Mouse (Mus musculus): ENCODE results near the gene Sit1. TPM values are rescaled to one million over a fixed set of nuclear protein-coding genes. Genes with fewer than 3 reads are reported as not detected.

Sit1 gene
- total RNA-seq, 1 experiment: 0.31 TPM

DNA sequence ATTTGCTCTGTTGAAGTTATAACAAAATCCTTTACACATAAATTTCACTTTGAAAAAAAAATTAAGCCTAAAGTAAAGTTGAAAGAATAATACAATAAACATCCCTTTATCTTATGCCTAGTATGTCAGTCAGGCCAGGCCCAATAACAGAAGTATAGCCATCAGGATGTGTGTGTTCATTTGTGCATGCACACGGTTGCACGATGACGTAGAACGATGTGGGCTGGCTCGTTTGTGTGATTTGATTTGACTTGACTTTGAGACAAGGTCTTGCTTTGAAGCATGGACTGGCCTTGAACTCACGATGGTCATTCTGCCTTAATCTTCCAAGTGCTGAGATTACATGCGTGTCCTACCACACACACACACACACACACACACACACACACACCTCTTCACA, 16.7 kb downstream of the Sit1 start:
- Histone ChIP-seq H3K9me3 (ENCODE audit: control insufficient read depth, insufficient read depth, low read depth, low read length) (no peaks in the 10 kb centered on the region), H3K27ac (ENCODE audit: insufficient read depth, low read depth, low read length, poor library complexity, severe bottlenecking) (no peak overlapping the region), H3K36me3 (ENCODE audit: control insufficient read depth, insufficient read depth, low read length, poor library complexity, severe bottlenecking) (no peaks in the 10 kb centered on the region), H3K4me1 (ENCODE audit: control insufficient read depth in 2 of 2, insufficient read depth in 2 of 2, low read length in 2 of 2, poor library complexity in 1 of 2) (no peaks in the 10 kb centered on the region), H3K4me3 (ENCODE audit: insufficient read depth in 1 of 2, low read depth in 1 of 2, low read length in 2 of 2, poor library complexity in 1 of 2, severe bottlenecking in 1 of 2) (no peak overlapping the region), H3K9ac (ENCODE audit: insufficient read depth, low read depth, low read length, poor library complexity, severe bottlenecking) (no peak overlapping the region)
- no peak for TF ChIP-seq HCFC1 (IDR thresholded peaks at IDR 0.05; ENCODE audit: borderline replicate concordance, insufficient read depth, low read length)
- no peak for TF ChIP-seq ZNF384 (IDR thresholded peaks at IDR 0.05; ENCODE audit: low read depth, low read length)
- no peak for TF ChIP-seq MAFK (IDR thresholded peaks at IDR 0.05; ENCODE audit: insufficient read depth, low read depth, low read length)
- no peak for TF ChIP-seq ZC3H11A (IDR thresholded peaks at IDR 0.05; ENCODE audit: borderline replicate concordance, low read depth, low read length)
- no peak for TF ChIP-seq CHD2 (IDR thresholded peaks at IDR 0.05; ENCODE audit: low read depth, low read length)
- in situ Hi-C loops (cut with MboI; ENCODE audit: low sequenced_read_pairs in 2 of 2, unreplicated experiment in 2 of 2): no loop called here
- no peak for DNase-seq (ENCODE audit: low read depth, low spot score)

DNA sequence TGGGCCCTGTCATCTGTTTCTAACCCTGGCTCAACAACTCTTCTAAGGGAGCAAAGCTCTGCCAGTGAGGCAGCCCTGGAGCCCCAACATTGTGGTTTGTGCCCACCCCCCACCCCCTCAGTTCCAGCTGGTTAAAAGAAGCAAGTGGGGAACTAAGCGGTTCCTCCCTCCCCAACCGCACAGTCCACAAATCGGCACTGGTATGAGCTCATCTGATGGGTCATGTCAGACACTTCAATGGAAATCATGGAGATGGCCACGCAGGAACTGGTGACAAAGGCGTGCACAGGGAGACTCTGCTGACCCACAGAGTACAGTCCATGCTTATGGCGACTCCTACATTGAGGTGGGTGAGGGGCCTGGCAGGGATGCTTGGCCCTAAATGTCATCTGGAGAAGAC, 17.6 kb downstream of the Sit1 start:
- no peak overlapping the region for H3K27ac ChIP-seq (ENCODE audit: insufficient read depth, low read depth, low read length, poor library complexity, severe bottlenecking)
- in situ Hi-C loops (cut with MboI; ENCODE audit: low sequenced_read_pairs in 2 of 2, unreplicated experiment in 2 of 2): no loop called here

DNA sequence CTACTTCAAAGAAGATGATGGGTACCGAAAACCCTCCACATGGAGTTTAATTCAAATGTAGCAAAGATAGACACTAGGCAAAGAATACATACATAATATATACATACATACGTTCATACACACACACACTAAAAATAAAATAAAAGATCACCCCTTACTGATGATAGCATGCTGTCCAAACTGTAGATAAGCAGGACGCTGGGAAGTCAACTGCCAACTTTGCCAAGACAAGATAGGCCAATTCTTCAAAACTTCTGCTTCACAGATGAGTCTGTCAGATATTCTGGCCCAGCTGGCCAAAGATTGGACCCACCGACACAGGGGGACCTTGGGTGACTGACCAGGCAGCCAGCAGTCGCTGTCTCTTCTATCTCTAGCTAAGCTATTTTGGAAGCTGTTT, 20.4 kb downstream of the Sit1 start:
- H3K4me3 ChIP-seq (ENCODE audit: insufficient read depth in 1 of 2, low read depth in 1 of 2, low read length in 2 of 2, poor library complexity in 1 of 2, severe bottlenecking in 1 of 2): no peak overlapping the region
- no peaks in the 10 kb centered on the region for H3K4me1 ChIP-seq (ENCODE audit: control insufficient read depth in 2 of 2, insufficient read depth in 2 of 2, low read length in 2 of 2, poor library complexity in 1 of 2)
- H3K9ac ChIP-seq (ENCODE audit: insufficient read depth, low read depth, low read length, poor library complexity, severe bottlenecking): no peak overlapping the region
- no peak for DNase-seq (ENCODE audit: low read depth, low spot score)
- in situ Hi-C loops (cut with MboI; ENCODE audit: low sequenced_read_pairs in 2 of 2, unreplicated experiment in 2 of 2): no loop called here
- no peak for TF ChIP-seq MAFK (IDR thresholded peaks at IDR 0.05; ENCODE audit: insufficient read depth, low read depth, low read length)
- H3K27ac ChIP-seq (ENCODE audit: insufficient read depth, low read depth, low read length, poor library complexity, severe bottlenecking): no peak overlapping the region
- no peaks in the 10 kb centered on the region for H3K36me3 ChIP-seq (ENCODE audit: control insufficient read depth, insufficient read depth, low read length, poor library complexity, severe bottlenecking)
- no peaks in the 10 kb centered on the region for H3K9me3 ChIP-seq (ENCODE audit: control insufficient read depth, insufficient read depth, low read depth, low read length)

More for the DNA sequence above, 17.6 kb downstream of the Sit1 start:
- Histone ChIP-seq H3K4me3 (ENCODE audit: insufficient read depth in 1 of 2, low read depth in 1 of 2, low read length in 2 of 2, poor library complexity in 1 of 2, severe bottlenecking in 1 of 2) (no peak overlapping the region), H3K9me3 (ENCODE audit: control insufficient read depth, insufficient read depth, low read depth, low read length) (no peaks in the 10 kb centered on the region), H3K4me1 (ENCODE audit: control insufficient read depth in 2 of 2, insufficient read depth in 2 of 2, low read length in 2 of 2, poor library complexity in 1 of 2) (no peaks in the 10 kb centered on the region), H3K9ac (ENCODE audit: insufficient read depth, low read depth, low read length, poor library complexity, severe bottlenecking) (no peak overlapping the region), H3K36me3 (ENCODE audit: control insufficient read depth, insufficient read depth, low read length, poor library complexity, severe bottlenecking) (no peaks in the 10 kb centered on the region)
- DNase-seq (ENCODE audit: low read depth, low spot score): no peak
- TF ChIP-seq ZC3H11A (IDR thresholded peaks at IDR 0.05; ENCODE audit: borderline replicate concordance, low read depth, low read length) (no peak), ZNF384 (IDR thresholded peaks at IDR 0.05; ENCODE audit: low read depth, low read length) (no peak), CHD2 (IDR thresholded peaks at IDR 0.05; ENCODE audit: low read depth, low read length) (no peak), MAFK (IDR thresholded peaks at IDR 0.05; ENCODE audit: insufficient read depth, low read depth, low read length) (no peak), HCFC1 (IDR thresholded peaks at IDR 0.05; ENCODE audit: borderline replicate concordance, insufficient read depth, low read length) (no peak)

DNA sequence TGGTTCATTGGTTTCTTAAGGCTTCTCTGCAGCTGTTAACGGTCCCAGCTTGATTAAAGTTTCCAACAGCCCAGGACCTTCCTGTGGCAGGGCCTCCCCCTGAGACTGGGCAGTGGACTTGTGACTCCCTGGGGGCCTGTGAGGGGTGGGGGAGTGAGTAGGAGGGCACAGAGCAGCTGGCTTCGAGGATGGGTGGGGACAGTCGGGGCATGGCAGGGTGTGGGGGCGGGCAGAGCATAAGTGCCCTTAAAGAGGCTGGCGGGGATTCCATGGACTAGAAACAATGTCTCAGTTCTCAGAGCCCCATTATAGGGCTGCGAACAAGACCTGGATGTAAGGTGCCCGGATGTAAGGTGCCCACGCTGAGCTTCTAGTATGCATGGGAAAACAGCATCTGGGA, 26.4 kb downstream of the Sit1 start:
- no peak overlapping the region for H3K4me3 ChIP-seq (ENCODE audit: insufficient read depth in 1 of 2, low read depth in 1 of 2, low read length in 2 of 2, poor library complexity in 1 of 2, severe bottlenecking in 1 of 2)
- H3K4me1 ChIP-seq (ENCODE audit: control insufficient read depth in 2 of 2, insufficient read depth in 2 of 2, low read length in 2 of 2, poor library complexity in 1 of 2): peaks cover 0 to 5% of the 10 kb centered on the region in 2 experiments; a peak in 1 of 4 replicates
- no peak for TF ChIP-seq MAFK (IDR thresholded peaks at IDR 0.05; ENCODE audit: insufficient read depth, low read depth, low read length)
- TF ChIP-seq HCFC1 (IDR thresholded peaks at IDR 0.05; ENCODE audit: borderline replicate concordance, insufficient read depth, low read length): no peak
- no peak for TF ChIP-seq ZNF384 (IDR thresholded peaks at IDR 0.05; ENCODE audit: low read depth, low read length)
- no peak for TF ChIP-seq ZC3H11A (IDR thresholded peaks at IDR 0.05; ENCODE audit: borderline replicate concordance, low read depth, low read length)
- no peak for TF ChIP-seq CHD2 (IDR thresholded peaks at IDR 0.05; ENCODE audit: low read depth, low read length)
- H3K9ac ChIP-seq (ENCODE audit: insufficient read depth, low read depth, low read length, poor library complexity, severe bottlenecking): no peak overlapping the region
- H3K9me3 ChIP-seq (ENCODE audit: control insufficient read depth, insufficient read depth, low read depth, low read length): no peaks in the 10 kb centered on the region
- H3K36me3 ChIP-seq (ENCODE audit: control insufficient read depth, insufficient read depth, low read length, poor library complexity, severe bottlenecking): no peaks in the 10 kb centered on the region
- in situ Hi-C loops (cut with MboI; ENCODE audit: low sequenced_read_pairs in 2 of 2, unreplicated experiment in 2 of 2): no loop called here
- H3K27ac ChIP-seq (ENCODE audit: insufficient read depth, low read depth, low read length, poor library complexity, severe bottlenecking): no peak overlapping the region
- DNase-seq (ENCODE audit: low read depth, low spot score): no peak

- TF ChIP-seq CHD2 (IDR thresholded peaks at IDR 0.05; ENCODE audit: low read depth, low read length): no peak
- no peak for TF ChIP-seq HCFC1 (IDR thresholded peaks at IDR 0.05; ENCODE audit: borderline replicate concordance, insufficient read depth, low read length)
- TF ChIP-seq MAFK (IDR thresholded peaks at IDR 0.05; ENCODE audit: insufficient read depth, low read depth, low read length): no peak
- TF ChIP-seq ZNF384 (IDR thresholded peaks at IDR 0.05; ENCODE audit: low read depth, low read length): no peak
- no peak for TF ChIP-seq ZC3H11A (IDR thresholded peaks at IDR 0.05; ENCODE audit: borderline replicate concordance, low read depth, low read length)
- H3K27ac ChIP-seq (ENCODE audit: insufficient read depth, low read depth, low read length, poor library complexity, severe bottlenecking): no peak overlapping the region
- DNase-seq (ENCODE audit: low read depth, low spot score): no peak
- in situ Hi-C loops (cut with MboI; ENCODE audit: low sequenced_read_pairs in 2 of 2, unreplicated experiment in 2 of 2): no loop called here
- peaks cover 0 to 5% of the 10 kb centered on the region in 2 experiments; a peak in 1 of 4 replicates for H3K4me1 ChIP-seq (ENCODE audit: control insufficient read depth in 2 of 2, insufficient read depth in 2 of 2, low read length in 2 of 2, poor library complexity in 1 of 2)
- no peak overlapping the region for H3K4me3 ChIP-seq (ENCODE audit: insufficient read depth in 1 of 2, low read depth in 1 of 2, low read length in 2 of 2, poor library complexity in 1 of 2, severe bottlenecking in 1 of 2)
- H3K36me3 ChIP-seq (ENCODE audit: control insufficient read depth, insufficient read depth, low read length, poor library complexity, severe bottlenecking): no peaks in the 10 kb centered on the region
- no peaks in the 10 kb centered on the region for H3K9me3 ChIP-seq (ENCODE audit: control insufficient read depth, insufficient read depth, low read depth, low read length)
- H3K9ac ChIP-seq (ENCODE audit: insufficient read depth, low read depth, low read length, poor library complexity, severe bottlenecking): no peak overlapping the region
These were observed 27.1 kb downstream of the Sit1 start for GRCm38 (mm10) chr4:43456470-43456869.

Data from ES-E14 (cell line).